Mouse (Mus musculus) gastrocnemius, adult 8-10 months (tissue): ENCODE results near the gene St3gal3. TPM values are rescaled to one million over a fixed set of nuclear protein-coding genes. Genes with fewer than 3 reads are reported as not detected.

Experiments
- DNase-seq, 2 experiments: peaks; one replicate each; pipeline ENCODE4 v3.0.0; 2022; ENCODE audit warnings: low spot score in 2 of 2
- total RNA-seq, 4 experiments: library from RNA; stranded (reverse); gene quantifications; 2 replicates each; pipeline ENCODE4 v1.2.4; 2022

The St3gal3 gene
- total RNA-seq, 4 experiments from 2014 or later: 76.0 to 83.1 (median 80.6) TPM

DNA sequence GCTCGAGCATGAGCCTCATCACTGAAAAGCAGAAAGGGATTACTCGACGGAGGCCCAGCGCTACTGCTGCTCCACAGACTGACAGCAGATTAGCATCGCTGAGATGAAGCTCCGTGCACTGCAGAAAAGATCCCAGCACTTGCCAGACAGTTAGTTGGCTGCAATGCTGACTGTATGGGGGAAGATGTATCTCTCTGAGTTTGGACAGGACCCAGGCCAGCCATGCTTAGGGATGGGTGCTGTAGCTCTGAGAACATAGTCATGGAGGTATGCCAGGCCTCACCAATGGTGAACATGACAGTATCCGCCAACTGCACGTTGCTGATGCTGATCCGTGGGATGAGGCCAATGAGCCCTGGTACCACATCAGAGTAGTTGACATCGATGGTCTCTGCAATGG, 230.6 kb downstream of the St3gal3 start:
- DNase-seq: no peak

DNA sequence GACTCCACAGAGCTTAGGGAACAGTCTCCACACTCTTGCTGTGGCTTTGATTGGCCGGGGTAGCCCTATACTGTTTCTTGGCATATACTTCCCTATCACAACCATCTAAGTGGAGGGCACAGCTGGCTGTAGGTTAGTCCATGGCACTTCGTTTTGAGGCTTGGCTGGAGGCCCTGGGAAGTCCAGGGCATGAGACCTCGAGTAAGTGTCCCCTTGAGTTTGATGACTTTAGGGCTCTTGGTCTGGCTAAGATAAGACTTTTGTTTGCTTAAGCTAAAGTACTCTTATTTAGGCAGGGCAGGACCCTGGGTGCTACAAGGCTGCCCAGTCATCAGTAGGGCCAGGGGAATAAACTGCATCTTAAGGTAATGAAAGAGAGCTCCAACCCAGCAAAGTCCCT, 236.6 kb downstream of the St3gal3 start:
- DNase-seq: no peak

DNA sequence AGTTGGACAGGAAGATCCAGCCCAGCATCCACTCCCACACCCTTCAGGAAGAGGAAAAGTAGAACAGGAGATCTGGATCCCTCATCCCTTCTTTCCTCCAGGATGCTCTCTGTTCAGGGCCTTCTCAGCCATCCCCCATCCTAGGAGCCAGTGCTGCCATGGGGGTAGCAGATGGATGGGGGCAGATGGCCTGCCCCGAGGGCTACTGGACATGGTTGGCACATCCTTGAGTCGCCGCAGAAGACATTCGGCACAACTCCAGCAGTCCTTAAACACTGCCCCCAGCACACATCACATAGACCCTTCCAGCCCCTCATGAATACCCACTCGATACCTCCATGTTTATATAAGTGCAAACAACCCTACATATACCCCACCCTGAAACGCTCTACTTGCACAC, 238.7 kb downstream of the St3gal3 start:
- no peak for DNase-seq

DNA sequence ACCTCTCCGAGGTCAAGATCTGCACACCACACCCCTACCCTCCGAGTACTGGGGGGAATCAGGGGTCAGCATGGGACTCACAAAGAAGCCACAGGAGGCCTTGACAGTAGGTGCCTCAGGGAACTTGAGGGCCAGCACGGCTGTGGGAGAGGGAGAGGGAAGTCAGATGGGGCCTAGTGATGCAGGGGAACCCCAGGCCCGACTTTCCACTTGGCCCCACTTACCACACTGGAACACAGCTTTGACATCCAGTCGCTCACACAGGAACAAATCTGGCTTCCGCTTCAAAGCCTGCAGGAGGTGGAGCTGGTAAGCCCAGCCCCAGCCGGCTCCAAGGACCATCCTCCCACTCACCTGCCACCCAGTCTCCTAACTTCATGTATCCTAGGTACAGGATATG, 239.4 kb downstream of the St3gal3 start:
- no peak for DNase-seq

DNA sequence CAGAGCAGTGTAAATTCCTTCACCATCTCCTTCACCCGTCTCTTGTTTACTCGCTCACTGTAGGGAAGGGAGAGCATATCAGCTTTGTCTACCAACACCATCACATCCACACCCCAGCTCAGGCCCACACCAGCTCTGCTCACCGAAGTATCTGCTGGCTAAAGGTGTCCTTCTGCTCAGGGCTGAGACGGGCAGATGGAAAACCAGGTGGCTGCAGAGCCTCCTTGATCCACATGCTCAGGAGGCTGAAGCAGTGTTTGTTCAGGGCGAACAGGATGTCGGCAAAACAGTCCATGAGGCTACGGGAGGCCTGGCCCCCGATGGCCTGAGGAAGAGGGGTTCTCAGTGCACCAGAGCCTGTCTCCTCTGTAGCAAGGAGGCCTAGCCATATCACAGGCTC, 240.1 kb downstream of the St3gal3 start:
- DNase-seq: no peak

DNA sequence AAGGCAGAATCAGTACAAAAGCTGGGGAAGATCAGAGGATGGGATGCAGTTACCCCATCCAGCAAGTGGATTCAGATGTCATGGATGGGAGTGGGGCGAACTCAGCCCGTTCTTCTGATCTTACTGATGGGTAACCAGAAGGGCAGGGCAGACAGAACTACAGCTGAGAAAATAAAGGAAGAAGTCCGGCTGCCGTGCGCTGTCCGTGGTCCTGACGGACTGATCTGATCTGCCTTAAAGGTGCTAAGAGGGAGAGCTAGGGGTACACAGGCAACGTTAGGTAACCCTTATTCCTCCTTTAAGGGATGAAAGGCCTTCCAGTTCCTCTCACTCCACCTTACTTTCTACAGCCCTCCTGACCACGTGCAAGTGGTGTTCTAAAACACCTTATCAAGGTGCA, 241.3 kb downstream of the St3gal3 start:
- DNase-seq: no peak

DNA sequence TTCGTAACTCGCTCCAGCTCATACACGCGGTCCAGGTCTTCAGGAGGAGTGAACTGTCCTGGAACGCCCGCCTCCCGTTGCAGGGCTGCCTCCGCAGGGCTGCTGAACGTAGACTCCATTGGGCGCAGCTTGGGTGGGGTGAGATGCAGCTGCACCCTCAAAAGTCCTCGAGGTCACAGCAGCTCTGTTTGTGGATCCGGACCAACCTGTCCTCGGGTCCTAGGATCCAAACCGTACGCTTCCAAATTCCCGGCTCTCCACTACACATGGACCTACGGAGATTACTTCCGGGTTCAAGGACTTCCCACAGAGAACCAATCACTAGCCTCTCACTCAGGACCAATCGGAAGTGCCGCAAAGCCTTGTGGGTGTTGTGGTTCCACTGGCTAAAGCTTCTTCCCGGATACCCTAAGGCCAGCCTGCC, 243.0 kb downstream of the St3gal3 start, which contains the start of gene Dph2:
TSS of gene Dph2 (minus strand) at position 295 of the 424 bp plus-strand sequence.
- peak; percentile 68 to 72 for DNase-seq

DNA sequence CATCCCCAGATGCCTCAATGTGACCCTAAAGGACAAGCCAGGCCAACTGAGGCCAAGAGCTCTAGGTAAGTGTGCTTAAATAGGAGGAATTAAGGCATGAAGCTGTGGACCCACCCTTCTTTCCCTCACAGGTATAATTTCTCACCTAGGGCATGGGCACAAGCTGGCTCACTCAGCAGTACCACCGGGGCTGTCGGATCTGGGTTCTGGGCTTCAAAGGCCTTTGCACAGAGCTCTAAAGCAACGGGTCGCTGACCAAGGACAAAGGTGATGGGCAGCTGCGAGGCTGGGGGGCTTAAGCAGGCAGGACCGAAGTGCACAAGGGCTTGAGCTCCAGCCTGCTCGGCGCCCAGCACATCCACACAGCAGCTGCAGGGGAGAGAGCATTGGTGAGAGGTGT, 244.0 kb downstream of the St3gal3 start:
- DNase-seq: no peak

DNA sequence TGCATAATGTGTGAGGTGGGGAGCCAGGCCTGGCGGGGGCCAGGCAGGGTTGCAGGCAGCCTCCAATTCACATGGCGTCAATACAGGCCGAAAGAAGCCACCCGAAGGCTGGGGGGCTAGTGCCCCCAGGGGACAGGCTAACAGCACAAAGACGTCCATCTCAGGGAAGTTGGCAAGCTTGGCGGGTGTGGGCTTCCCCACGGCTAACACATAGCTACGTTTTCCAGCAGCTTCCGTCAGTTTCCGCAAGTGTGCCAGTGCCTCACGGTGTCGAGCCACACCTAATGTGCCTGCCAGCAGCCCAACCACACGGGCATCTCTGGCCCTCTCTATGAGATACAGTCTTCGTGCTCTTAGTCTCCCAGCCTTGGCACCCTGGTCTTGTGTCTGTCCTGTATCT, 244.7 kb downstream of the St3gal3 start:
- no peak for DNase-seq

DNA sequence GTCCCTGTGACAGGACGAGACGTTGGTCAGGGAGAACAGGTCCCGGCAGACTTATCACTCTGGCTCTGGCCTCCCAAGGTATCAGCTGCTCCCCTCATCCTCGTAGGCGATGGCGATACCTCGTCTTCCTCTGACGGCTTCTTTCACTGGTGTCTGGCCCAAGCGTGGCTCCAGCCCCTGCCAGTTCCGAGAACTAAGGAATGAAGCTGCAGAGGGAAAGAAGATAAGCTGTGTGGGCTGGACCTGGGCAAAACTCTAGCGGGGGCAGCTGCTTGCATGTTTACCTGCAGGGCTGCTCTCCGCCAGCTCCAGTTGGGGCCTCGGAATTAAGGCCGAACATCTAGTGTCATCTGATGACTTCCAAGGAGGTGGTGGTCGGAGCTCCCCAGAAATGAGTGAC, 245.2 kb downstream of the St3gal3 start:
- DNase-seq: no peak

DNA sequence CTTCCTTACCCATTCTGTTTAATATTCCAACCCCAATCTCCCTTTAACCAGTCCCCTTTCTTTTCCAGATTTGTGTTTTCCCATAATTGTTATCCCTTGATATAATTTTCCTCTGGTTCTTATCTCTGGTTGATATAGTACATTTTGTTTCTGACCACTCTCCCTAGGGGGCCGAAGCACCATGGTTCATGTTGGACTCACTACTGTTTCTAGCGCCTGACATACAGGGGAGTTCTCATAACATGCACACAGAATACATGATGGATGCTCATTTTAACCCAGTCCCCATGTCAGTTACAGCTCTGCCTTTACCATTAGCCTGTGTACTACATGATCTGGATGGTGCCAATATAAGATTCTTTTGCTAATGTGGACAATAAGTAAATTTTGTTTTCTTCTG, 246.8 kb downstream of the St3gal3 start:
- no peak for DNase-seq

DNA sequence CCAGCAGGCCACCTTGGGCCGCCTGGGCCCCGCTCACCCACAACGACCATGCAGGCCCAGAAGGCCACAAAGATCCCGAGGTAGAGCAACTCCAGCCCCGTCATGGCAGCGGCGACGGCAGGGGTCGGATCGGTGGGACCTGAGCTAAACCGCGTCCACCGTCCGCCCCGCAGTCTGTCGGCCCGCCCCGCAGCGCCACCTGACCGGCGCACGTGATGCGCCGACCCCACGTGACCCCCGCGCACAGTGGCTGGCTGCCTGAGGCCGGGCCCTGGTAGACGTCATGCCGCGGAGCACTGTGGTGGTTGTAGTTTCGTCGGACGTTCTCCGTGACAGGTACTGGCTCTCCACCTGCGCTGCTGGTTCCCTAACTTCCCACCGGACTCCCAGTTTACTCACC, 247.6 kb downstream of the St3gal3 start, which contains the start of gene Atp6v0b:
TSS of gene Atp6v0b (minus strand) at position 201 of the 400 bp plus-strand sequence.
- peak; percentile 90 for DNase-seq

DNA sequence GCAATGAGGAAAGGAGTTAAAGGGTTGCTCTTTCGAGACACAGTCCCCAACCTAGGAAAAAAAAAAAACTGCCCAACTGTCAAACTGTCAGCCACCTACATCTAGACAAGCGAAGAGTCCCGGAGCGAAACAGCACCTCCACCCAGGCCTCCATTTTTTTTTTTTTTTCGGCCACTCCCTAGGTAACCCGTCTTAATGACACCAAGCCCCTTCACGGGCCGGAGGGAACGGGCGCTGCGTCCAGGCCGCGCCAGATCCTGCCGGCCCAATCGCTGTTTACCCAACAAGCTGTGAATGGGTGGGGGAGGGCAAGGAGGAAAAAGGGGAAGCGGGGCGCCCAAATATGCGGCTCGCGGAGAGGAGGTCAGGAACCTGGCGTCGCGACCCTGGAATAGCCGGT, 248.1 kb downstream of the St3gal3 start:
- DNase-seq: no peak

DNA sequence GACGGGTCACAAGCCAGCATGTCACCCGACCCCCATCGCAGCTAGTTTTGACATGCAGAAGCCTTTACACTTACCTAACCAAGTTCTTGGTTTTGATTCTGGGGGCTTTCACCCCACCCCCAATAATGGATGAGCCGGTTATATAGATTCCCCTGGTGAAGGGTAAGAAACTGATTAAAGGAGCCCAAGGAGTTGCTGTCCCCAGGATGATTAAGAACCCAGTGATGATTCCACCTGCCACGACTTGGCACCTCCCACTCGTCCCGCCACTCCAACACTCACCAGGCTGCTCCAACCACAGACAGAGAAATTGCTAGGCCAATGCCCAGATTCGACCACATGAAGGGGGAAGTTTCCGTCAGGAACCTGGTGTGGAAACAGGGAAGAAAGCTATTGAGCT, 248.7 kb downstream of the St3gal3 start:
- no peak for DNase-seq

DNA sequence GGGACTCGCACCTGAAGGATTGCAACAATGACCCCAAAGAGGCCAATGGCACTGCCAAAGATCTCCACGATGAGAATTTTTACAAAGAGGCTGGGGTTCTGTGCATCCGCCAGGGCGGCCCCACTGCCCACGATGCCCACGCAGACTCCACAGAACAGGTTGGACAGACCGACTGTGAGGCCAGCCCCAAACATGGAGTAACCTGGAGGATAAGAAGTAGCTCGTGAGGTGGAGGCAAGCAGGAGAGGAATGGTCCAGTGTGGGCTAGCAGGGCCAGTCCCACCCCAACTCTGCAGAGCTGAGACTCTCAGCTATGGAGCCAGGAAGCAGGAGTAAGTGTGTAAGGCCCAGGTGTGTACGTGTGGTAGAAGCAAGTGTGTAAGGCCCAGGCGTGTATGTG, 249.6 kb downstream of the St3gal3 start:
- no peak for DNase-seq

DNA sequence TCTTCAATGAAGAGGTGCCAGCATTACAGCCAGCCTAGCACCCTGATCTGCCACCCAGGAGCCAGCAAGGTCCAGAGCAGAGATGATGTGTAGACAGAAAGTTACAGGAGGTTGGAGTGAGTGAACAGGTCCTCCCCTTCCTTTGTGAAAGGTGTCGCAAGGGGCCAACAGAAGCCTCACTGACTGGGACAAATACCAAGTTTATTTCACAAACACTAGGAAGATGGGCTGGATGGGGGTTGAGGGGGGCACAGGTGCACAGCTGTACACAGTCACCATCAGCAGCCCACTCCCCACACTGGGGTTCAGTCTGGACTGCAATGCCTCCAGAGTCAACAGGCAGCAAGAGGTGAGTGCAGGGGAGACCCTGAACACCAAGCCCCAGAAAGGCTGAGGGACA, 250.6 kb downstream of the St3gal3 start:
- no peak for DNase-seq

DNA sequence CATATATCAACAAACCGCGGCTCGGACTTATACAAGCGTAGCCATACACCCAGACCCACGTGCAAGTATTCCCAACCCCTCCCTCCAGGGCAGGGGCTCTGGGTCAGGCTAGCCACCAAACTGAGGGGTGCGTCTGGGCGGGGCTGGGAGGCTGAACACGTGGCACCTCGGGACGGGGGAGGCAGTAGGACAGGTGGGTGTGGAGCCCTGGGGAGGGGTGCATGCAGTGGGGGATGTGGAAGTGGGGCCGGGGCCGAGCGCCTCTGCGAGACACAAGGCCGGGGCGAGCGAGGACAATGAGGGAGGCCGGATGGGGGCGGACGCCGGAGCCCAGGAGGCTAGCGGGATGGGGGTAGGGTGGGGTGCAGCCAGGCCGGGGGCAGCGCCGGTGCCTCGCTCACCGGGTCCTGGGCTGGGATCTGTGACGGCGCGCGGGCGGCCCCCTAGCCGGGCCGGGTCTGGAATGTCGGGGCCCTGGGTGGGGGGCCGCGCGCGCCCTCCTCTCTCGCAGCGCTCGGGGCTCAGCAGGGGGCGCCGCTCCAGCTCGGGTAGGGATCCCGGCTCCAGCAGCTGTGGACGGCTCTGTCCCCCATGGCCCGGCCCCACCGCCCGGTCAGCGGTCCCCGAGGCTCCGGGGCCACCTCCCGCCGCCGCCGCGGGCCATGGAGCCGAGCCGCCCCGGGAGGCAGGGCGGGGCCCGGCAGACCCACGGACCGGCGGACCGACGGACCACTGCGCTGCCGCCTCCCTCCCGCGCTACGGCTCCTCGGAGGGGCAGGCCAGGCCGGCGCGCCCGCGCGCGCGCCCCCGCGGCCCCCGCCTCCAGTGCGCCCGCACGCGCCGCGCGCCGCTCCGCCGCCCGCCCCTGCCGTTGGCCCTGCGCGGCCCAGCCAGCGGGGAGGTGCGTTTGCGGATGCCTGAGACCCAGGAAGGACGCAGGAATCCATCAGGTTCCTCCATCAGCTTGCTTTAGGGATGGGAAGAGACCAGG, 251.7 kb downstream of the St3gal3 start, which contains the start of gene B4galt2:
TSS of gene B4galt2 (minus strand) at position 787 of the 991 bp plus-strand sequence.
- peak in 1 of 2 experiments; percentile 41 for DNase-seq

Other genes with a start within 250 kb of the St3gal3 start
- gene Atp6v0b, start 247.6 kb downstream of the St3gal3 start, total RNA-seq: 10 to 100 TPM; 86.6 to 96.0 (median 94.8) TPM
- gene Dph2, start 242.9 kb downstream of the St3gal3 start, total RNA-seq: 1 to 10 TPM; 1.7 to 3.1 (median 2.5) TPM
- gene Ipo13, start 219.9 kb downstream of the St3gal3 start, total RNA-seq: 100 to 1,000 TPM; 268 to 350 (median 281) TPM
- gene Artn, start 205.2 kb downstream of the St3gal3 start, total RNA-seq: under 1 TPM in 2 of 4 experiments, not detected in 2; 0.15 to 0.27 TPM
- gene Kdm4a, start 45.1 kb upstream of the St3gal3 start, total RNA-seq: 10 to 100 TPM; 15.2 to 18.1 (median 16.4) TPM
- 1 to 10 TPM in 3 of 4 experiments, under 1 TPM in 1; 0.63 to 2.1 (median 1.3) TPM for gene Ptprf, start 156.5 kb upstream of the St3gal3 start, total RNA-seq